Mouse (Mus musculus) MEL-GATA-1-ER (cell line): ENCODE measurements around the gene Auts2.

ENCODE experiments used
- DNase-seq: peaks from one replicate; pipeline ENCODE4 v3.0.0-alpha.2; 2012; ENCODE audit warnings: low read depth; ENCODE audit errors: extremely low read depth

Gene Auts2

GRCm38 (mm10) chr5:131686956-131687618 lies 856.1 kb downstream of the Auts2 start:
- DNase-seq: no peak

- DNase-seq: no peak
These were observed 862.9 kb downstream of the Auts2 start for GRCm38 (mm10) chr5:131680127-131680845.

- no peak for DNase-seq
These were observed 863.6 kb downstream of the Auts2 start for GRCm38 (mm10) chr5:131679523-131679922.

GRCm38 (mm10) chr5:131677518-131677917 lies 865.6 kb downstream of the Auts2 start:
- DNase-seq: no peak

- DNase-seq: no peak
These were observed 869.4 kb downstream of the Auts2 start for GRCm38 (mm10) chr5:131673696-131674095.

GRCm38 (mm10) chr5:131665068-131665467 lies 878.1 kb downstream of the Auts2 start:
- DNase-seq: no peak

GRCm38 (mm10) chr5:131664657-131665056 lies 878.5 kb downstream of the Auts2 start:
- DNase-seq: no peak

- no peak for DNase-seq
These were observed 880.5 kb downstream of the Auts2 start for GRCm38 (mm10) chr5:131662657-131663056.

- DNase-seq: no peak
These were observed 884.2 kb downstream of the Auts2 start for GRCm38 (mm10) chr5:131658822-131659515.

GRCm38 (mm10) chr5:131654206-131654605 lies 888.9 kb downstream of the Auts2 start:
- DNase-seq: no peak

- DNase-seq: no peak
These were observed 892.7 kb downstream of the Auts2 start for GRCm38 (mm10) chr5:131650381-131650891.

- DNase-seq: no peak
These were observed 895.4 kb downstream of the Auts2 start for GRCm38 (mm10) chr5:131647683-131648119.

- DNase-seq: no peak
These were observed 896.0 kb downstream of the Auts2 start for GRCm38 (mm10) chr5:131647104-131647682.

- DNase-seq: no peak
These were observed 896.9 kb downstream of the Auts2 start for GRCm38 (mm10) chr5:131646192-131646775.

GRCm38 (mm10) chr5:131645341-131646191 lies 897.6 kb downstream of the Auts2 start:
- DNase-seq: no peak

- no peak for DNase-seq
These were observed 898.8 kb downstream of the Auts2 start for GRCm38 (mm10) chr5:131644331-131644730.

- DNase-seq: no peak
These were observed 899.7 kb downstream of the Auts2 start for GRCm38 (mm10) chr5:131643176-131644174.

GRCm38 (mm10) chr5:131642752-131643151 lies 900.4 kb downstream of the Auts2 start:
- DNase-seq: no peak

GRCm38 (mm10) chr5:131636431-131636830 lies 906.7 kb downstream of the Auts2 start:
- no peak for DNase-seq
